Mouse (Mus musculus): Measurements from ENCODE around the gene Zfp503.

Zfp503 gene

GRCm38 (mm10) chr14:21993251-21994060 is 4.1 kb upstream of the Zfp503 start:
- CTCF ChIA-PET: interaction anchor here (0.7 kb wide), 1 partner anchor 24 kb away, joined by 3 read pairs; no protein-coding TSS in a partner anchor

- CTCF ChIA-PET: interaction anchor here (0.7 kb wide), 1 partner anchor 25 kb away, joined by 3 read pairs; no protein-coding TSS in a partner anchor
Observed at GRCm38 (mm10) chr14:21992321-21992885, 3.0 kb upstream of the Zfp503 start.

GRCm38 (mm10) chr14:21991856-21992255 is 2.5 kb upstream of the Zfp503 start:
- CTCF ChIA-PET: no interaction called here

GRCm38 (mm10) chr14:21991251-21991780 is 1.9 kb upstream of the Zfp503 start:
- CTCF ChIA-PET: no interaction called here

GRCm38 (mm10) chr14:21990321-21991021 is 1.1 kb upstream of the Zfp503 start:
- CTCF ChIA-PET: no interaction called here

- CTCF ChIA-PET: no interaction called here
Observed at GRCm38 (mm10) chr14:21988577-21989290, 667 bp downstream of the Zfp503 start.

- CTCF ChIA-PET: no interaction called here
Observed at GRCm38 (mm10) chr14:21987660-21988576, 1.5 kb downstream of the Zfp503 start.

- CTCF ChIA-PET: no interaction called here
Observed at GRCm38 (mm10) chr14:21986733-21987659, 2.4 kb downstream of the Zfp503 start.

- CTCF ChIA-PET: no interaction called here
Observed at GRCm38 (mm10) chr14:21985981-21986732, 3.2 kb downstream of the Zfp503 start.

GRCm38 (mm10) chr14:21985426-21985931 is 3.9 kb downstream of the Zfp503 start:
- CTCF ChIA-PET: no interaction called here

GRCm38 (mm10) chr14:21984757-21985425 is 4.5 kb downstream of the Zfp503 start:
- CTCF ChIA-PET: no interaction called here

- CTCF ChIA-PET: no interaction called here
Observed at GRCm38 (mm10) chr14:21983950-21984730, 5.3 kb downstream of the Zfp503 start.

- CTCF ChIA-PET: no interaction called here
Observed at GRCm38 (mm10) chr14:21983311-21983949, 6.0 kb downstream of the Zfp503 start.

GRCm38 (mm10) chr14:21982592-21983310 is 6.7 kb downstream of the Zfp503 start:
- CTCF ChIA-PET: interaction anchor here (0.7 kb wide), 1 partner anchor 1075 kb away, joined by 4 read pairs; no protein-coding TSS in a partner anchor

- CTCF ChIA-PET: interaction anchor here (0.6 to 0.7 kb wide), 2 partner anchors 172 to 1076 kb away, joined by 3 to 4 read pairs; no protein-coding TSS in a partner anchor
Observed at GRCm38 (mm10) chr14:21982096-21982591, 7.3 kb downstream of the Zfp503 start.

GRCm38 (mm10) chr14:21981462-21981861 is 7.9 kb downstream of the Zfp503 start:
- CTCF ChIA-PET: no interaction called here

All from spleen, embryonic (tissue).